Mouse (Mus musculus) spleen, embryonic (tissue): ENCODE data around the gene Iqcf3.

Source experiments
- CTCF ChIA-PET: fragments of 350-600 bp; sonication (Branson Sonifier 250); formaldehyde crosslinking; loops from one replicate; lab custom pipeline; 2022; lab: Charles Lee

Gene Iqcf3

DNA sequence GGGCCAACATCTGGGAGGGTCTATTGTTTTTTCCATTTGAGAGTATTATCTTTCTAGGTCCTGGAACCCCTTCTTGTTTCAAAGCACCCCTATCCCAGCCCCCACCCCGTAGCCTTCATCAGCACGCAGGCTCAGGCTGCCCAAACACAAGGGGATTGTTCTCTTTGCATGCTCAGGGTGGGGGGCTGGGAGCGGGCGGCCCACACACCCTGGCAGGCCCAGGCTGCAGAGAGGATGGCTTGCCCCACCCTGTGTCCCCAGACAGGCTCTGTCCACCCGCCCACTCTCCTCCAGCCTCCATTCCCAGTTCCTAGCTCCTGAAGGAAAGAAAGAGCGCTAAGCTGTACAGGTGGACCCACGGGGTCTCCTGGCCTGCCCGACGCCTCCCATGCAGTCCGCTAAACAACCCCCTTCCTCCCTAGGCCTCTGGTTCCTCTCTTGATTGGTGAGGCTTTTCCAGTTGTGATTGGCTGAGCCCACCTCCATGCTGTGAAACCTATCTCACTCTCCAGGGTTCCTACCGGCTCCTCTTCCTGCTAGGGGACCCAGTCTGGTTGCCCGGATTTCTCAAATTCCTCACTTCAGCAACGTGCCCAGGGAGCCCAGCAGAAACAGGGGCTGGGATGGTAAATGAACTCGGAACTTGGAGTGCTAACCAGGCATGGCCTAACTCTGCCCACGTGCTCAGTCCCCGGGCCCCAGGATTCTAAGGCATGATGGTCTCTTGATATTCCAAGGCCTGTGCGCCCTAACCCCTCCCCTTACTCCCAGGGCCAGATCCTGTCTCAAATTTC, 106.3 kb downstream of the Iqcf3 start:
- CTCF ChIA-PET: no interaction called here

DNA sequence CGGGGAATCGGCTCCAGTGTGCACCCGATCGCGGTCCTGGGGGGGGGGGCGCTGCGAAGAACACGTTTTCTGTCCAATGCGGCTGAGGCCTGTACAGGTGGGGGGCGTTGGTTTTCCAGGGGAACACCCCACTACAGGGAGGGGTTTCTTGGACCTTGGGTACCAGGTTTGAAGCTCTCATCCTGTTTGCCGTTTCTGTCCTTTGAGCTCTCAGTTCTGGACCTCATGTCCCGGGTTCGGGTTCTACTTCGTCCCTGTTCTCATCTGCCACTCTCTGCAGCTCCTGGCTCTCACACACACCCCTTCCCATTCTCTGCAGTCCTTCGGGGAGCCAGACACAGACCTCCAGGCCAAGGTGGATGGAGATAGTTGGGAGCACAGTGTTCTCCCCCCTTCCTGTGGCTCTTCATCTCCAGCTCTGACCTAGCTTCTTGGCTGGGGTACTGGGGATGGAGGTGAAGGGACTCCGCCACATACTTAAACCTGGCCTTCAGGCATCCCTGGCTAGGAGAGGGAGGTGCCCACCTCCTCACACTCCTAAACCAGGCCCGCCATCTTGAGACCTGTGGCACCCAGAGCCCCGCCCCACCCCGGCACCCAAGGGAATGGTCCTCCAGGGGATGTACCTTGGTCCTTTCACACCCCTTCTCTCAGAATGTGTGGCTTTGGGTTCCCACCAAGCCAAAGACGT, 107.2 kb downstream of the Iqcf3 start:
- CTCF ChIA-PET: no interaction called here

DNA sequence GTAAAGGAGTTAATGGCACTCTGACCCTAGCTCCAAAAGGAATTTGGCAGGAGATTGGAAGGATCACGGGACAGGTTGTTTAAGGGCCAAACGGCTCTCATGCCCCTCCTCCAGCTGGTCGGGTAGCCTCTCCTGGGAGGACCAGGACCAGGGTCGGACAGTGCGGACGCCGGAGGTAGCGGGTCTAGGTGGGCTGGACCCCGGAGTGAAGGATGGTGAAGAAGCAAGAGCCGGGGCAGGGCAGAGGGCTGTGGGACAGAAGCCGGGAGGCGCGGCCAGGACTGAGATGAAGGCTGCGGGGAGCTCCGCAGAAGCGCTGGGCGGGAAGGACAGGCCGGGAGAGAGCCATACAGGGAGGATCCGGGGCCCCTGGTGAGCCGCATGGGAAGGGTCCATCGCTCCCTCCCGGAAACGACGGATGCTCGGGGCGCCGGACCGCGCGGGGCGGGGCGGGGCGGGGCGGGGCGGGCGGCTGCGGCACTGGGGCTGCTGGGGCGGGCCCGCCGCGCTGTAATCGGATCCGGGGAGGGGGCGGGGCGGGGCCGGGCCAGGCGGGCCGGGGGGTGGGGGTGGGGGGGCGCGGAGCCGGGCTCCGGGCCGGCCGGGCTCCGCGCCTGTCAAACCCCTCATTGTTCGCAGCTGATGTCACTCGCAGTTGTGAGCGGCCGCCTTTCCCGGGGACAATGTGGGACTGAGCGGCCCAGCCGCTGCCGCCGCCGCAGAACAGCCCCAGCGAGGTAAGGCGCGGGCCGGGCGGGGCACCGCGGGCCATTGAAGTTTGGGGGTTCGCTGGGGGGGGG, 108.0 kb downstream of the Iqcf3 start, which contains the start of gene Pcbp4:
TSS of gene Pcbp4 (plus strand) at position 21 of the 800 bp plus-strand sequence.
- CTCF ChIA-PET: no interaction called here
